Mouse (Mus musculus) lung, adult 2 months (tissue): ENCODE results near the gene Vamp5.

Source experiments
- CTCF ChIP-seq: fragments of 200-500 bp; IDR thresholded peaks from 2 replicates; pipeline ENCODE4 v1.5.1; 2011; ENCODE audit warnings: mild to moderate bottlenecking, low read length, control low read depth; ENCODE audit not compliant: insufficient read depth
- POLR2A ChIP-seq: fragments of 200-500 bp; IDR thresholded peaks from 2 replicates; pipeline ENCODE4 v1.6.1; 2011; ENCODE audit warnings: low read depth, mild to moderate bottlenecking, control low read depth, low read length, borderline replicate concordance; ENCODE audit errors: extremely low read depth

DNA sequence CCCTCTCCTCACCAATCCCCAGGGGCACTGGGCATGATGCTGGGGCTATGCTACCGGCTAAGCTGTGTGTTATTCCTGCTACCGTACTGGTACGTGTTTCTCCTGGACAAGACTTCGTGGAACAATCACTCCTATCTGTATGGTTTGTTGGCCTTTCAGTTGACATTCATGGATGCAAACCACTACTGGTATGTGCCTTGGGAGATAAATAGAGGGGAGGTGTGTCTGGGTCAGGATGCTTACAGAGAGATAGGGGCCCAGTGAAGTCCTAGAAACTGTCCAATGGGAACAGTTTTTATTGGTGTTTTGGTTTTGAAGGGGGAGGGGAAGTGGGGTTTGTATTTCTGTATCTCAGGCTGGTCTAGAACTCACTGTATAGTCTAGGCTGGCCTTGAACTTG lies 38.0 kb upstream of the Vamp5 start:
- no peak for TF ChIP-seq POLR2A
- no peak for TF ChIP-seq CTCF
